Mouse (Mus musculus) monocyte, adult 2 months (primary cell): ENCODE measurements around the gene Atf3.

Source experiments
- DNase-seq, 2 experiments: peaks; one replicate each; pipeline ENCODE4 v3.0.0; 2022; ENCODE audit warnings: low spot score in 2 of 2, low read depth in 1 of 2

Gene Atf3

GRCm38 (mm10) chr1:191193657-191194424 is 24.0 kb downstream of the Atf3 start:
- DNase-seq: no peak

GRCm38 (mm10) chr1:191192751-191193150 is 25.1 kb downstream of the Atf3 start:
- no peak for DNase-seq

- DNase-seq: no peak
Observed at GRCm38 (mm10) chr1:191192213-191192612, 25.6 kb downstream of the Atf3 start.

DNA sequence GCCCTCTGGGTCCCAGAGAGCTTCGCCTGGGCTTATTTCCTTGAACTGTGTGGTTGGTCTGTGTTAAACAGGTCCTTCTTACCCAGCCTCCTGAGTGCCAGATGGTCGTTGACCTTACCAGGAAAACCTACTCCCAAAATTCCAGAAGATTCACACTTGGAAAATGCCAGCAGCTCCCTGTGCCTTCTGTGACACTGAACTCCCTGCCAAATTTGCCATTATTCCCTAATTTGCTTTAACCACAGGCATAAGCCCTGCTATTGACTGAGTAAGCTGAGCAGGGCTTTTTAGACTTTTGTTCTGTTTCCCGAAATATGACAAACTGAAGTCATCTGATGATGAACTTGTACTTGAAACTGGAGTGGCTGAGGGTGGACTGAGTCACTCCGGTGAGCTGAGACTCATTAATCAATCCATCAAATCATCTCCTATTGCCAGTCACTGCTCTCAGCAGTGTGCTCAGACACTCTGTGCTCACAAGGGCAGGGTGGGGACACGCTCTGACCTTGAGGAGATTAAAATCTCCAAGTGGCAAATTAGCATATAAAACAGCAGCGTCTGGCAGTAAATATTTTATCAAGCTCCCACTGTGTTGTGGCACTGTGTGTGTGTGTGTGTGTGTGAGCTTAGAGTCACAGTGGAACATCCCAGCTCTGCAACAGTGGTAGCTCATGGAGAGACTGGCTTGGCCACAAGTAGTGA is 28.0 kb downstream of the Atf3 start:
- DNase-seq: no peak

GRCm38 (mm10) chr1:191186386-191186770 is 31.5 kb downstream of the Atf3 start:
- peak in 1 of 2 experiments; percentile 22 for DNase-seq

DNA sequence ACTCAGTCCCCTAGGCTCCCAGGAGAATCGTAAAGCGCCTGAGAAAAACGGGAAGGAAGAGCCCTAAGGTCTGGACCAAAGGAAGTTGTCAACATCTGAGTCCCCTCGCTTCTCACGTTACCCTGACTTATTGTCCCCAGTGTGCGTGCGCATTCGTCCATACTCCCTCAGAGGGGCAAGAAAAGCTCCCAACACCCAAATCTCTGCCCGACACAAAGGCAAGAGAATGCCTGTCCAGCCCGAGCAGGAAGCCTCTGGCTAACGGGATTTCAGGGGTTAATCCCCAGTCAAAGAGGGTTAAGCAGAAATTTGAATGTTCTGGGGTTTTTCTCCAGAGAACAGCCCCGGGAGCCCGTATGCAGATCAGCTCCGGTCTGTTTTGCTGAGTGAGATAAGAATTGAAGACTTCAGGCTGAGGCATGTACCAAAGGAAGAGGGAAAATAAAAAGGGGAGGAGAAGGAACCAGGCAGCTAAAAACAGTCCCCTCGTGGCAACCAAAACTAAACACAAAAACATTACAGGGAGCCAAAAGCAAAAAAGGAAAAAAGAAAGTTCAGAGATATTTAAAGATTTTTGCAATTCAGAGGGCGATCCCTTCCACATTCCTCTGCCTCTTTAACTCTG is 32.0 kb downstream of the Atf3 start:
- DNase-seq: peak in 1 of 2 experiments; percentile 30

- DNase-seq: peak in 1 of 2 experiments; percentile 32
Observed at GRCm38 (mm10) chr1:191184841-191185251, 33.0 kb downstream of the Atf3 start.

DNA sequence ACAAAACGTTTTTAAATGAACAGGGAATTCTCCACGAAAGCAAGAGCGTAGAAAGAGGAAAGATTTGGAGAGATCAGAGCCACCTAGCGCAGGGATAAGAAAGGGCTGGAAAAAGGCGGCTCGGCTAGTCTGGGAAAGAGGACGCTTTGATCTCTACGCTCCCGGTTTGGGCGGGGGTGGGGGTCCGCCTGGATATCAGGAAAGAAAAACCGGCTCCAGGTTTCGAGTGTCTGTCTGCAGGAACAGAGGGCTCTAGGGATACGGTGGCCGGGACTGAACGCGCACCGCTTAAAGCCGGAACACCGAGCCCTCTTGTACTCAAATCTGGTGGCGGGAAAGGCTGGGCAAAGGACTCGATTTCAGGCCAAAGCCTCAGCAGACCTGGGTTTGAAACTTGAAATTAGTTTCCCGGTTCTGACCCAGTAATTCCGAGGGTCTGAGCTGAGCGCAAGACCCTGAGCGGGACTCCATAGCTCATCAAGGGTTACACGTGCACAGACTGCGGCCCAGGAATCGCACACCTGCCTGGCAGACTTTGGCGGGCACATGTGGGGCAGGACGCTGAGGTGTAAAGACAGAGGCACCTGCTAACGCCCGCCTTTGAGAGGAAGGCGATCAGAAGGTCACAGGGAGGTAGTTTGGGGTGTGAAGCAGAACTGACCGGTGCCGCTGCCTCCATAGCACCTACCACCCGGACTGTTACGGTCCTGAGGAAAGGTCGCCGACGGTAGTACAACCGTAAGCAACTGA is 33.6 kb downstream of the Atf3 start:
- peak in 1 of 2 experiments; percentile 11 for DNase-seq

DNA sequence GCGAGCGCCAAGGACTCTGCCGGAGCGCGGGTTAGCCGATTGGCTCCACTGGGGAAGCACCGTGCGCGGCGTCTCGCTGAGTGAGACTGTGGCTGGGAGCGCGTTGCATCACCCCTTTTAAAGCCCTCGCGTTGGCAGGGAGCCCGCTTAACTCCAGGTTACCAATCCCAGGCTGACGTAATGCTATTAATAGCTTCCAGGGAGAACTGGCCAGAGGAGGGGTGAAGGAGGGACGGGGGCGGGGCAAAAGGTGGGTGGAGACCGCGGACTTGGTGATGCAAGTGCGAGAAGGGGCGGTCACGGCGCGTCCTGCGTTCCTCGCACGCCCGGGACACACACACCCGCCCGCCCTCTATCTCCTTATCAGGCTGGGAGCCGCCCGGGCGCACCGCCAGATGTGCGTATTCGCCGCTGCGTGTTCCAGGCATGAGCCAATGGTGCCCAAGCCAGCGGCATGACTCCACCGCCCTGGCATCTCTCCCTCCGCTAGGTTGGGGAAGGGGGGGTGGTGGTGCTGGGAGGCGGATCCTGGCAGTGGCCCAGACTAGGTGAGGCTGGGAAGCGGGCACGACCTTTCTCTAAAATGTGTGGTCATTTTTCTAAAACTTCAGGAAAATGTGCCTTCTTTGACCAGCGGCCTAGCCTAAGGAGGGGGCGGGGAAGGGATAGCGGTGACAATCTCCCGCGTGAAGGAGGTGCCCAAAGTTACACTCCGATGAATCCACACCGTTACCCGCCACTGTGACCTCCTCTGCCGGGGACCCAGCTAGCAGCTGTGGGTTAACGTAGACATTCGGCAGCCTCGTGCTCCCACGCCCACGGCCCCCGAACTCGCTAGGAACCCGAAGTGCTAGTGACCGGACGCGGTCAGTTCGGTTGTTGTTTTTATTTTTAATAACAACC is 34.4 kb downstream of the Atf3 start:
- peak; percentile 92 to 97 for DNase-seq

- peak in 1 of 2 experiments; percentile 54 for DNase-seq
Observed at GRCm38 (mm10) chr1:191182431-191183162, 35.2 kb downstream of the Atf3 start.

- peak in 1 of 2 experiments; percentile 5 for DNase-seq
Observed at GRCm38 (mm10) chr1:191181469-191182259, 36.2 kb downstream of the Atf3 start.

- DNase-seq: peak in 1 of 2 experiments; percentile 12
Observed at GRCm38 (mm10) chr1:191180397-191180796, 37.4 kb downstream of the Atf3 start.

GRCm38 (mm10) chr1:191179846-191180245 is 38.0 kb downstream of the Atf3 start:
- no peak for DNase-seq

GRCm38 (mm10) chr1:191178511-191179188 is 39.2 kb downstream of the Atf3 start:
- peak in 1 of 2 experiments; percentile 16 for DNase-seq

DNA sequence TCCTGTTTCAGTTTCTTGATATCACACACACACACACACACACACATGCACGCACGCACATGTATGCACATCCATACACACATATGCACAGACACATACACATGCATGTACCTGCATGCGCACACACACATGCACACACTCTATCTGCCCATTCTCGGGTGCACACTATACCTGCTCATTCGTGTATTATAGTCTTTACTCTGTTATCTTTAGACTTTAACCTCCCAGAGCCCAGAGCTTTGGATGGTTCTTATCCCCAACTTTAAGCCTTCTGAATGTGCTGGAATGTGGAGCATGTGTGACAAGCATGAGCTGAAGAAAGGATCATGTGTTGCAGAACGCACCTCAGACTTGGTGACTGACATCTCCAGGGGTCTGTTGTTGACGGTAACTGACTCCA is 41.0 kb downstream of the Atf3 start:
- DNase-seq: no peak

DNA sequence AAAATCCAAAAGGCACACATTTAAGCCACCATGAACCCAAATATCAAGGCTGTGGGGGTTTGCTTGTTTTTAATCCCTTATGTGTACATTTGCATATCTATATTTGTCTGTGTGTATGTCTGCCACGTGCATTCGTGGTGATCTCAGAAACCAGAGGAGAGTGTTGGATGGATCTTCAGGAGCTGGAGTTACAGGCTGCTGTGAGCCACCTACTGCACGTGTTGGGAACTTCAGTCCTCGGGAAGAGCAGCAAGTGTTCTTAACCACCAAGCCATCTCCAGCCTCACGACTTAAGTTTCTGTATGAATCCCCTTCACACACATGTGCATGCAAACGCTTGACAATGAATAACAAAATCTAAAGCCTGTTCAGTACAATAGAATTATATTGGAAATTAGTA is 45.4 kb downstream of the Atf3 start:
- no peak for DNase-seq

- DNase-seq: no peak
Observed at GRCm38 (mm10) chr1:191170444-191170843, 47.4 kb downstream of the Atf3 start.

GRCm38 (mm10) chr1:191166189-191166588 is 51.6 kb downstream of the Atf3 start:
- peak in 1 of 2 experiments; percentile 29 for DNase-seq
